Mouse (Mus musculus): Measurements from ENCODE around the gene Rragd. TPM values are rescaled to one million over a fixed set of nuclear protein-coding genes. Genes with fewer than 3 reads are reported as not detected.

The Rragd gene
- polyA plus RNA-seq, 1 experiment from 2014 or later, result 16.0 TPM

Other genes starting within 250 kb of the Rragd start
- 99.7 and 110 TPM in 2 replicates for gene Lyrm2, start 182.8 kb upstream of the Rragd start, polyA plus RNA-seq (2015; fragmentation: Nextera tagmentation; extraction: Ambion mirVana)
- 13.8 and 15.4 TPM in 2 replicates for gene Ankrd6, start 32.2 kb upstream of the Rragd start, polyA plus RNA-seq (2015; fragmentation: Nextera tagmentation; extraction: Ambion mirVana)
- gene Ube2j1, start 48.4 kb downstream of the Rragd start, polyA plus RNA-seq (2015; fragmentation: Nextera tagmentation; extraction: Ambion mirVana), result 42.5 and 43.8 TPM in 2 replicates
- gene Gabrr2, start 80.0 kb downstream of the Rragd start, polyA plus RNA-seq (2015; fragmentation: Nextera tagmentation; extraction: Ambion mirVana), result 0.17 and 0.29 TPM in 2 replicates
- gene Gabrr1, start 149.5 kb downstream of the Rragd start, polyA plus RNA-seq (2015; fragmentation: Nextera tagmentation; extraction: Ambion mirVana), result not detected in 2 replicates
- gene Pm20d2, start 206.7 kb downstream of the Rragd start, polyA plus RNA-seq (2015; fragmentation: Nextera tagmentation; extraction: Ambion mirVana), result 0.60 and 1.2 TPM in 2 replicates
- 5.0 and 5.5 TPM in 2 replicates for gene Srsf12, start 226.0 kb downstream of the Rragd start, polyA plus RNA-seq (2015; fragmentation: Nextera tagmentation; extraction: Ambion mirVana)